Mouse (Mus musculus): ENCODE data around the gene Clk2. TPM values are rescaled to one million over a fixed set of nuclear protein-coding genes. Genes with fewer than 3 reads are reported as not detected.

Clk2 gene
- polyA plus RNA-seq, 1 experiment = 72.2 TPM

DNA sequence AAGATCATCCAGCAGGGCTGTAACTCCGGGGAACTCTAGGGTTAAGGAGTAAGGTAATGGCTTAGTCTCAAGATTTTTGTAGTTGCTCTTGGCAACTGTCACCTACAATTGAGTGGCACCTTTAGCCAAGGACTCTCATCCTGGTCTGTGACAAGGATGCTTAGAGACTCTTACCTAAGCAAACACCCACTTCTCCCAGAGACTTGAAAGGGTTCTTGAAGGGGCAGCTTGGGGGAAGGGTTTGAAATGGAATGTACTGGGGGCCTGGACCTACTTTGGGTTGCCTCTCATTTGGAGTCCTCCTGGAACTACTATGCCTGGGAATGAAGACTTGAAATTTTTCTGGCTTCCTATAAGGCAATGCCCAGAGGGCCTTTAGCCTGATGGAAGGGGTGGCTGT, 53.7 kb downstream of the Clk2 start:
- Histone ChIP-seq H3K4me1 (ENCODE audit: control insufficient read depth, insufficient read depth, insufficient read length) (peaks cover 5% of the 10 kb centered on the region; the same call in 1 of the 2 replicates), H3K27me3 (ENCODE audit: control insufficient read depth, insufficient read depth, low read length) (no peaks in the 10 kb centered on the region), H3K4me3 (ENCODE audit: extremely low read depth, insufficient read depth, insufficient read length) (no peak overlapping the region), H3K36me3 (ENCODE audit: control insufficient read depth, insufficient read depth, low read length) (no peaks in the 10 kb centered on the region), H3K27ac (ENCODE audit: insufficient read depth, low read length) (no peak overlapping the region)
- WGBS = 90% methylated on average over 1 of the region's 1 CpGs
- DNase-seq (ENCODE audit: low read depth in 1 of 2, low spot score in 2 of 2) = no peak
- TF ChIP-seq CTCF (IDR thresholded peaks at IDR 0.05; ENCODE audit: extremely low read depth, insufficient read depth, insufficient read length, insufficient replicate concordance) = no peak
- no peak for TF ChIP-seq POLR2A (IDR thresholded peaks at IDR 0.05; ENCODE audit: low read depth, low read length)

GRCm38 (mm10) chr3:89219546-89219945, 55.0 kb downstream of the Clk2 start:
- peaks cover 5% of the 10 kb centered on the region; the same call in 1 of the 2 replicates for H3K4me1 ChIP-seq (ENCODE audit: control insufficient read depth, insufficient read depth, insufficient read length)
- no peak overlapping the region for H3K27ac ChIP-seq (ENCODE audit: insufficient read depth, low read length)
- H3K4me3 ChIP-seq (ENCODE audit: extremely low read depth, insufficient read depth, insufficient read length) = no peak overlapping the region
- H3K36me3 ChIP-seq (ENCODE audit: control insufficient read depth, insufficient read depth, low read length) = no peaks in the 10 kb centered on the region
- DNase-seq (ENCODE audit: low read depth in 1 of 2, low spot score in 2 of 2) = no peak
- H3K27me3 ChIP-seq (ENCODE audit: control insufficient read depth, insufficient read depth, low read length) = no peaks in the 10 kb centered on the region
- WGBS = 58% methylated on average over 8 of the region's 8 CpGs
- TF ChIP-seq CTCF (IDR thresholded peaks at IDR 0.05; ENCODE audit: extremely low read depth, insufficient read depth, insufficient read length, insufficient replicate concordance) = no peak
- no peak for TF ChIP-seq POLR2A (IDR thresholded peaks at IDR 0.05; ENCODE audit: low read depth, low read length)

DNA sequence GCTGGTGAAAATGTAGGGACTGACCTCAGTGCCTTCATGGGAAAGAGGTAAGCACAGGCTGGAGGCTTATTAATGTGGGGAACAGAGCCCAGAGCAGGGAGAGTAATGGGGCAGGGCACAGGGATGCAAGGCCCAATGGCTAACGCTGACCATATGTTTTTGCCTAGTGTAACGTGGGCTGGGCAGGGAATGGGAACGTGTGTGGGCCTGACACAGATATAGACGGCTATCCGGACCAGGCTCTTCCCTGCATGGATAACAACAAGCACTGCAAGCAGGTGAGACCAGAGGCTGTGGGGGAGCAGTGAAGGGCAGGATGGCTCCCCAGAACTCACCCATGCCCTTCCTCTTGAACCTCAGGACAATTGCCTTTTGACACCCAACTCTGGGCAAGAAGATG, 56.6 kb downstream of the Clk2 start:
- Histone ChIP-seq H3K27me3 (ENCODE audit: control insufficient read depth, insufficient read depth, low read length) (no peaks in the 10 kb centered on the region), H3K4me1 (ENCODE audit: control insufficient read depth, insufficient read depth, insufficient read length) (no peaks in the 10 kb centered on the region), H3K36me3 (ENCODE audit: control insufficient read depth, insufficient read depth, low read length) (no peaks in the 10 kb centered on the region), H3K4me3 (ENCODE audit: extremely low read depth, insufficient read depth, insufficient read length) (no peak overlapping the region), H3K27ac (ENCODE audit: insufficient read depth, low read length) (no peak overlapping the region)
- no peak for DNase-seq (ENCODE audit: low read depth in 1 of 2, low spot score in 2 of 2)
- TF ChIP-seq CTCF (IDR thresholded peaks at IDR 0.05; ENCODE audit: extremely low read depth, insufficient read depth, insufficient read length, insufficient replicate concordance) (no peak), POLR2A (IDR thresholded peaks at IDR 0.05; ENCODE audit: low read depth, low read length) (no peak)
- WGBS = 90% methylated on average over 5 of the region's 5 CpGs

DNA sequence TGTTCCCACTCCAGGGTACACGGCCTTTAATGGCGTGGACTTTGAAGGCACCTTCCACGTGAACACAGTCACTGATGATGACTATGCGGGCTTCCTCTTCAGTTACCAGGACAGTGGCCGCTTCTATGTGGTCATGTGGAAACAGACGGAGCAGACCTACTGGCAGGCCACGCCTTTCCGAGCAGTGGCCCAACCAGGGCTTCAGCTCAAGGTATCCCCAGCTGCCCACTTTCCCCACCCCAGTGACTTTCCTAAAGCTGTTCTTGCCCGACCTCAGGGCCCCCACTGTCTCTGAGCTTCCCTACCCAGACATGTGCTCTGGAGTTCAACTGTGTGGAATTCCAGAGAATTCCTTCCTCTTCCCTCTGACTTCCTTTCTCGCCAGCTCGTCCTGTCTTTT, 60.2 kb downstream of the Clk2 start:
- H3K36me3 ChIP-seq (ENCODE audit: control insufficient read depth, insufficient read depth, low read length) = no peaks in the 10 kb centered on the region
- no peak overlapping the region for H3K4me3 ChIP-seq (ENCODE audit: extremely low read depth, insufficient read depth, insufficient read length)
- no peak for DNase-seq (ENCODE audit: low read depth in 1 of 2, low spot score in 2 of 2)
- TF ChIP-seq POLR2A (IDR thresholded peaks at IDR 0.05; ENCODE audit: low read depth, low read length) = no peak
- TF ChIP-seq CTCF (IDR thresholded peaks at IDR 0.05; ENCODE audit: extremely low read depth, insufficient read depth, insufficient read length, insufficient replicate concordance) = no peak
- 87% methylated on average over 11 of the region's 11 CpGs for WGBS
- peaks cover 7% of the 10 kb centered on the region; the same call in 1 of the 2 replicates for H3K4me1 ChIP-seq (ENCODE audit: control insufficient read depth, insufficient read depth, insufficient read length)
- H3K27me3 ChIP-seq (ENCODE audit: control insufficient read depth, insufficient read depth, low read length) = peaks cover 8% of the 10 kb centered on the region; the same call in 1 of the 2 replicates
- H3K27ac ChIP-seq (ENCODE audit: insufficient read depth, low read length) = no peak overlapping the region

- WGBS = 86% methylated on average over 12 of the region's 12 CpGs
- Histone ChIP-seq H3K4me3 (ENCODE audit: extremely low read depth, insufficient read depth, insufficient read length) (no peak overlapping the region), H3K27me3 (ENCODE audit: control insufficient read depth, insufficient read depth, low read length) (peaks cover 8% of the 10 kb centered on the region; the same call in 1 of the 2 replicates), H3K36me3 (ENCODE audit: control insufficient read depth, insufficient read depth, low read length) (no peaks in the 10 kb centered on the region), H3K4me1 (ENCODE audit: control insufficient read depth, insufficient read depth, insufficient read length) (peaks cover 7% of the 10 kb centered on the region; the same call in 1 of the 2 replicates), H3K27ac (ENCODE audit: insufficient read depth, low read length) (no peak overlapping the region)
- TF ChIP-seq POLR2A (IDR thresholded peaks at IDR 0.05; ENCODE audit: low read depth, low read length) (no peak), CTCF (IDR thresholded peaks at IDR 0.05; ENCODE audit: extremely low read depth, insufficient read depth, insufficient read length, insufficient replicate concordance) (no peak)
- no peak for DNase-seq (ENCODE audit: low read depth in 1 of 2, low spot score in 2 of 2)
Measured at GRCm38 (mm10) chr3:89225321-89225815, 60.8 kb downstream of the Clk2 start.

- no peak overlapping the region for H3K4me3 ChIP-seq (ENCODE audit: extremely low read depth, insufficient read depth, insufficient read length)
- no peak for TF ChIP-seq CTCF (IDR thresholded peaks at IDR 0.05; ENCODE audit: extremely low read depth, insufficient read depth, insufficient read length, insufficient replicate concordance)
- TF ChIP-seq POLR2A (IDR thresholded peaks at IDR 0.05; ENCODE audit: low read depth, low read length) = no peak
- peaks cover 8% of the 10 kb centered on the region; the same call in 1 of the 2 replicates for H3K27me3 ChIP-seq (ENCODE audit: control insufficient read depth, insufficient read depth, low read length)
- WGBS = 60% methylated on average over 4 of the region's 4 CpGs
- no peak for DNase-seq (ENCODE audit: low read depth in 1 of 2, low spot score in 2 of 2)
- peaks cover 7% of the 10 kb centered on the region; the same call in 1 of the 2 replicates for H3K4me1 ChIP-seq (ENCODE audit: control insufficient read depth, insufficient read depth, insufficient read length)
- no peak overlapping the region for H3K27ac ChIP-seq (ENCODE audit: insufficient read depth, low read length)
- no peaks in the 10 kb centered on the region for H3K36me3 ChIP-seq (ENCODE audit: control insufficient read depth, insufficient read depth, low read length)
Measured at GRCm38 (mm10) chr3:89225918-89226317, 61.3 kb downstream of the Clk2 start.

DNA sequence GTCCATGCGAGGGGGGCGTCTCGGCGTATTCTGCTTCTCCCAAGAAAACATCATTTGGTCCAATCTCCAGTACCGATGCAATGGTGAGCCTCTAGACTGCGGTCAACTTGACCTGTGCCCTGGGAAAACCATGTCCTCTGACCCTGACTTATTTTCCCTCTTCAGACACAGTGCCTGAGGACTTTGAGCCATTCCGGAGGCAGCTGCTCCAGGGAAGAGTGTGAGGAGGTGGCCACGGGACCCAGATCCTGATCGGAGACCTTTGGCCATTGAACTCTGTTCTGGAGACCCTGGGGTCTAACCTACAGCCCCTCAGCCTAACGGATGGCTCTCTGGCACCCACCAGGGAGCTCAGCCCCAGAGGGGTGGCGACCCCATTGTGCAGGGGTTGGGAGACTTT, 61.8 kb downstream of the Clk2 start:
- no peak for DNase-seq (ENCODE audit: low read depth in 1 of 2, low spot score in 2 of 2)
- no peak for TF ChIP-seq CTCF (IDR thresholded peaks at IDR 0.05; ENCODE audit: extremely low read depth, insufficient read depth, insufficient read length, insufficient replicate concordance)
- TF ChIP-seq POLR2A (IDR thresholded peaks at IDR 0.05; ENCODE audit: low read depth, low read length) = no peak
- 90% methylated on average over 11 of the region's 11 CpGs for WGBS
- peaks cover 9% of the 10 kb centered on the region; the same call in 1 of the 2 replicates for H3K4me1 ChIP-seq (ENCODE audit: control insufficient read depth, insufficient read depth, insufficient read length)
- H3K27me3 ChIP-seq (ENCODE audit: control insufficient read depth, insufficient read depth, low read length) = peaks cover 8% of the 10 kb centered on the region; the same call in 1 of the 2 replicates
- no peaks in the 10 kb centered on the region for H3K36me3 ChIP-seq (ENCODE audit: control insufficient read depth, insufficient read depth, low read length)
- H3K27ac ChIP-seq (ENCODE audit: insufficient read depth, low read length) = no peak overlapping the region
- no peak overlapping the region for H3K4me3 ChIP-seq (ENCODE audit: extremely low read depth, insufficient read depth, insufficient read length)

Other genes starting within 250 kb of the Clk2 start
- gene Ash1l, start 214.2 kb upstream of the Clk2 start, polyA plus RNA-seq (2012; rRNA removed) = 5.7 and 6.0 TPM in 2 replicates
- 23.7 and 26.4 TPM in 2 replicates for gene Dap3, start 213.6 kb upstream of the Clk2 start, polyA plus RNA-seq (2012; rRNA removed)
- 42.5 and 54.1 TPM in 2 replicates for gene Rusc1, start 71.5 kb upstream of the Clk2 start, polyA plus RNA-seq (2012; rRNA removed)
- not detected in 2 replicates for gene Gm43738, start 63.7 kb upstream of the Clk2 start, polyA plus RNA-seq (2012; rRNA removed)
- 25.6 and 30.6 TPM in 2 replicates for gene Fdps, start 62.8 kb upstream of the Clk2 start, polyA plus RNA-seq (2012; rRNA removed)
- gene Pklr, start 28.7 kb upstream of the Clk2 start, polyA plus RNA-seq (2012; rRNA removed) = 10.0 and 10.2 TPM in 2 replicates
- 2.7 and 3.3 TPM in 2 replicates for gene Hcn3, start 4.6 kb upstream of the Clk2 start, polyA plus RNA-seq (2012; rRNA removed)
- 120 and 134 TPM in 2 replicates for gene Scamp3, start 12.7 kb downstream of the Clk2 start, polyA plus RNA-seq (2012; rRNA removed)
- gene Fam189b, start 18.3 kb downstream of the Clk2 start, polyA plus RNA-seq (2012; rRNA removed) = 104 and 115 TPM in 2 replicates
- 59.6 and 66.6 TPM in 2 replicates for gene Gba, start 38.1 kb downstream of the Clk2 start, polyA plus RNA-seq (2012; rRNA removed)
- gene Thbs3, start 50.4 kb downstream of the Clk2 start, polyA plus RNA-seq (2012; rRNA removed) = 2.9 and 3.4 TPM in 2 replicates
- 99.4 and 124 TPM in 2 replicates for gene Mtx1, start 62.3 kb downstream of the Clk2 start, polyA plus RNA-seq (2012; rRNA removed)
- gene Muc1, start 64.3 kb downstream of the Clk2 start, polyA plus RNA-seq (2012; rRNA removed) = 17.4 and 26.1 TPM in 2 replicates
- 93.5 and 129 TPM in 2 replicates for gene Krtcap2, start 81.2 kb downstream of the Clk2 start, polyA plus RNA-seq (2012; rRNA removed)
- 3.6 and 5.4 TPM in 2 replicates for gene Trim46, start 81.5 kb downstream of the Clk2 start, polyA plus RNA-seq (2012; rRNA removed)
- gene Dpm3, start 94.6 kb downstream of the Clk2 start, polyA plus RNA-seq (2012; rRNA removed) = 231 and 419 TPM in 2 replicates
- gene Slc50a1, start 105.8 kb downstream of the Clk2 start, polyA plus RNA-seq (2012; rRNA removed) = 207 and 266 TPM in 2 replicates
- gene Efna1, start 116.3 kb downstream of the Clk2 start, polyA plus RNA-seq (2012; rRNA removed) = 5.3 and 5.9 TPM in 2 replicates
- not detected in 2 replicates for gene Efna3, start 158.2 kb downstream of the Clk2 start, polyA plus RNA-seq (2012; rRNA removed)
- 0.62 and 1.5 TPM in 2 replicates for gene Efna4, start 173.2 kb downstream of the Clk2 start, polyA plus RNA-seq (2012; rRNA removed)
- gene Adam15, start 185.2 kb downstream of the Clk2 start, polyA plus RNA-seq (2012; rRNA removed) = 49.6 and 62.0 TPM in 2 replicates
- gene Dcst2, start 197.2 kb downstream of the Clk2 start, polyA plus RNA-seq (2012; rRNA removed) = 0.15 and 0.43 TPM in 2 replicates
- gene Dcst1, start 200.5 kb downstream of the Clk2 start, polyA plus RNA-seq (2012; rRNA removed) = 0.29 and 0.42 TPM in 2 replicates
- 54.5 and 58.4 TPM in 2 replicates for gene Zbtb7b, start 230.0 kb downstream of the Clk2 start, polyA plus RNA-seq (2012; rRNA removed)
- gene Lenep, start 238.0 kb downstream of the Clk2 start, polyA plus RNA-seq (2012; rRNA removed) = 1.5 and 1.9 TPM in 2 replicates
- gene Flad1, start 247.1 kb downstream of the Clk2 start, polyA plus RNA-seq (2012; rRNA removed) = 39.1 and 43.9 TPM in 2 replicates